Mouse (Mus musculus) embryonic fibroblast, embryonic 13.5 days (primary cell): ENCODE measurements around the gene Ralgps1. TPM values are rescaled to one million over a fixed set of nuclear protein-coding genes. Genes with fewer than 3 reads are reported as not detected.

ENCODE experiments used
- H3K27ac ChIP-seq: 2 replicates; pipeline ENCODE4 v1.5.1; 2012; ENCODE audit warnings: low read length, control low read depth, inconsistent platforms; ENCODE audit not compliant: insufficient read depth
- H3K4me1 ChIP-seq: 2 replicates; pipeline ENCODE4 v1.6.1; 2011; ENCODE audit warnings: low read length; ENCODE audit not compliant: control insufficient read depth, insufficient read depth
- H3K4me3 ChIP-seq: 2 replicates; pipeline ENCODE4 v1.5.1; 2011; ENCODE audit warnings: mild to moderate bottlenecking, control low read depth, low read length; ENCODE audit not compliant: insufficient read depth
- CTCF ChIP-seq: IDR thresholded peaks from 2 replicates; pipeline ENCODE4 v1.5.1; 2011; ENCODE audit warnings: mild to moderate bottlenecking, control low read depth, low read length, moderate library complexity, borderline replicate concordance; ENCODE audit not compliant: insufficient read depth
- POLR2A ChIP-seq: IDR thresholded peaks from 2 replicates; pipeline ENCODE4 v1.6.1; 2011; ENCODE audit warnings: low read depth, mild to moderate bottlenecking, control low read depth, low read length, moderate library complexity
- polyA plus RNA-seq: library from polyadenylated mRNA; stranded (reverse); fragments of >200 nt; gene quantifications from 2 replicates; pipeline ENCODE4 v1.2.4, GENCODE M21; 2011; ENCODE audit warnings: low read depth; ENCODE audit not compliant: missing spikeins, insufficient read length

Gene Ralgps1
- polyA plus RNA-seq, 1 experiment = 4.0 TPM

- H3K4me1 ChIP-seq = no peaks in the 10 kb centered on the region
- no peak overlapping the region for H3K4me3 ChIP-seq
- TF ChIP-seq POLR2A = no peak
- TF ChIP-seq CTCF = no peak
- H3K27ac ChIP-seq = no peak overlapping the region
Measured at GRCm38 (mm10) chr2:33134766-33135490, 236.4 kb downstream of the Ralgps1 start.

- Histone ChIP-seq H3K4me3 (no peak overlapping the region), H3K27ac (no peak overlapping the region), H3K4me1 (no peaks in the 10 kb centered on the region)
- no peak for TF ChIP-seq POLR2A
- no peak for TF ChIP-seq CTCF
Measured at GRCm38 (mm10) chr2:33132306-33132705, 239.0 kb downstream of the Ralgps1 start.

GRCm38 (mm10) chr2:33131500-33132092, 239.7 kb downstream of the Ralgps1 start, which contains the start of gene Garnl3:
Gene Garnl3 (minus strand): TSS chr2:33131654.
- no peak within 1 kb of the TSS for H3K27ac ChIP-seq
- peak; percentile 38; the same call in 1 of the 2 replicates for TF ChIP-seq POLR2A
- TF ChIP-seq CTCF = peak; percentile 49; the same call in 1 of the 2 replicates
- peak within 1 kb of the TSS; percentile 41 for H3K4me3 ChIP-seq
- H3K4me1 ChIP-seq = no peaks in the 10 kb centered on the region

- H3K4me3 ChIP-seq = peak overlapping the region; percentile 78
- no peak overlapping the region for H3K27ac ChIP-seq
- no peak for TF ChIP-seq CTCF
- no peak; the same call in 1 of the 2 replicates for TF ChIP-seq POLR2A
- H3K4me1 ChIP-seq = no peaks in the 10 kb centered on the region
Measured at GRCm38 (mm10) chr2:33130526-33131483, 240.5 kb downstream of the Ralgps1 start.

DNA sequence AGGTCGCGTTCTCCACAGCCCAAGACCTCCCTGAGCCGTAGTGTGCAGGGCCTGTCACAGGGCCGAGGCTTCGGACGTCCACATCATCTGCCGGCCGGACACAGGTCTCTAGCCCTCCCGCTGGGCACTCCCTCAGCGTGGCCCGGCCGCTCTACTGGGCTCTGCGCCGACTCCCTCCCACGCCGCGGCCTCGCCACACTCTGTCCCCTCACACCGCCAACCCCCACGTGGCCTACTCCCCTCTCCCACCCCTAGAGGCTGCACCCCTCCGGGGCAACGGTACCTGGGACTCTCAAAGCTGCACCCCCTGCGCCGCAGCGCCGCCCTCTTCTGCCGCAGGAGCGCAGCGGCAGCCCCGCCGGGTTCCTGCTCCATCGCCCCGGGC, 241.2 kb downstream of the Ralgps1 start:
- Histone ChIP-seq H3K4me3 (peak overlapping the region; percentile 78), H3K4me1 (no peaks in the 10 kb centered on the region), H3K27ac (no peak overlapping the region)
- TF ChIP-seq CTCF = no peak
- TF ChIP-seq POLR2A = no peak

GRCm38 (mm10) chr2:33129696-33130095, 241.6 kb downstream of the Ralgps1 start:
- TF ChIP-seq POLR2A = no peak
- no peak for TF ChIP-seq CTCF
- H3K4me3 ChIP-seq = peak overlapping the region; percentile 78
- no peaks in the 10 kb centered on the region for H3K4me1 ChIP-seq
- no peak overlapping the region for H3K27ac ChIP-seq

GRCm38 (mm10) chr2:33129005-33129404, 242.3 kb downstream of the Ralgps1 start:
- TF ChIP-seq CTCF = no peak
- TF ChIP-seq POLR2A = no peak
- Histone ChIP-seq H3K4me1 (no peaks in the 10 kb centered on the region), H3K4me3 (no peak overlapping the region), H3K27ac (no peak overlapping the region)

DNA sequence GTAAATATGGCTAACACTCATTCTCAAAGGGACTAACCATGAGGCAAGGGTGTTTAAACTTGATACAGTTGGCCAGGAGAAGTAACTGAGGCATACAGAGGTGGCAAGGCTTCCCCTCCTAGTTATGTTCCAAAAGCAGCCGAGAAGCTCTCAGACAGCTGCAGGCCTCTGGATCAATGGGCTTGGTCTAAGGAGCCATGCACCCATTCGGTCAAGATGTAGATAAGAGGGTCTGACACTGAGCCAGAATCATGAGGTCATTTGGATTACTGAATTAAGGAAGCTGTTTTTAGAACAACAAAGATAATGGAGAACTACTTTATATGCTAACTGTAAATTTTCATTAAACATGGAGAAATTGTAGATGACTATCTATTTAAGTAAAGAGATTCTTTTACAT, 244.0 kb downstream of the Ralgps1 start:
- no peaks in the 10 kb centered on the region for H3K4me1 ChIP-seq
- TF ChIP-seq POLR2A (no peak), CTCF (no peak)
- no peak overlapping the region for H3K4me3 ChIP-seq
- no peak overlapping the region for H3K27ac ChIP-seq

GRCm38 (mm10) chr2:33122856-33123255, 248.4 kb downstream of the Ralgps1 start:
- H3K27ac ChIP-seq = no peak overlapping the region
- TF ChIP-seq CTCF = no peak
- no peak for TF ChIP-seq POLR2A
- H3K4me1 ChIP-seq = no peaks in the 10 kb centered on the region
- no peak overlapping the region for H3K4me3 ChIP-seq
